Mouse (Mus musculus): ENCODE measurements around the gene Pacsin2. TPM values are rescaled to one million over a fixed set of nuclear protein-coding genes. Genes with fewer than 3 reads are reported as not detected.
A peak's percentile ranks its signal among the peaks of the same experiment; 100 is the strongest.
"Not testable (repeated sequence)": the region's sequence is repeated elsewhere in the genome, so short reads cannot be mapped to it uniquely, and the experiment has no call there.

The Pacsin2 gene
- total RNA-seq, 4 experiments from 2014 or later: 209 to 267 (median 247) TPM

DNA sequence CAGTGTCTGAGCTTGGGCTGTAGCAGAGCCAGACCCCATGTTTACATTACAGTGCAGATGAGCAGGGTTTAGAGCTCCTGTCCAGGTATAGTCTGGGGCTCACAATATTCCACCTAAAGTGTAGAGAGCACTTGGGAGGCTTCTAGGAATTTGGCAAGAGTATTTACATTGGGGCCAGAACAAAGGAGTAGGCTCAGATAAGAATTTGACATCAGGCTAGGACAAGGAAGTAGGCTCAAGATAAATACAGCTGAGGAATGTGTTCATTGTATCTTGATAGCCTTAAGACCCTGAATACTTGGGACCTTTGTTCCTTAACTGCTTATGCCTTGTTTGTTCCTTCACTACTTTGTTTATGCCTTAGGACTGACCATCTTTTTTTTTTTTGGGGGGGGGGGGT is 90.3 kb downstream of the Pacsin2 start:
- no peak for DNase-seq (ENCODE audit: low spot score)

DNA sequence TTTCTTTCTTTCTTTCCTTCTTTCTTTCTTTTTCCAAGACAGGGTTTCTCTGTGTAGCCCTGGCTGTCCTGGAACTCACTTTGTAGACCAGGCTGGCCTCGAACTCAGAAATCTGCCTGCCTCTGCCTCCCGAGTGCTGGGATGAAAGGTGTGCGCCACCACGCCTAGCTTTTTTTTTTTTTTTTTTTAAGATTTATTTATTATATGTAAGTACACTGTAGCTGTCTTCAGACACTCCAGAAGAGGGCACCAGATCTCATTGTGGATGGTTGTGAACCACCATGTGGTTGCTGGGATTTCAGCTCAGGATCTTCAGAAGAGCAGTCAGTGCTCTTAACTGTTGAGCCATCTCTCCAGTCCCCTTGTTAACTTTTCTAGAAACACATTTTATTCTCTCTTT is 95.7 kb downstream of the Pacsin2 start:
- DNase-seq (ENCODE audit: low spot score): not testable (repeated sequence)

DNA sequence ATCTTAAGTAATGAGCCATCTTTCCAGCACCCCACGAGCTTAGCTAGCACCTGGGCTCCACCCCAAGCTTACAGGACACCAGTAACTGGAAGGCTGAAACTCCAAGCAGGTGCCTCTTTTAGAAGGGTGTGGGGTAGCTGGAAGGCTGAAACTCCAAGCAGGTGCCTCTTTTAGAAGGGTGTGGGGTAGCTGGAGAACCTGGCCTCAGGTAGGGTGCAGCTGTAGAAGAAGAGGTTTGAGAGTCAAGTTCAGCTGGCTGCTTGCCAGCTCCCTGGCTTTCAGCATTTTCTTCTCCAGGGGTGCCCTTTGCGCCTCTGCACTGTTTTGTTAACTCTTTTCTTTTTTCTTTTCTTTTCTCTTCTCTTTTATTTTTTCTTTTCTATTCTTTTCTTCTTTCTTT is 96.1 kb downstream of the Pacsin2 start:
- no peak for DNase-seq (ENCODE audit: low spot score)

DNA sequence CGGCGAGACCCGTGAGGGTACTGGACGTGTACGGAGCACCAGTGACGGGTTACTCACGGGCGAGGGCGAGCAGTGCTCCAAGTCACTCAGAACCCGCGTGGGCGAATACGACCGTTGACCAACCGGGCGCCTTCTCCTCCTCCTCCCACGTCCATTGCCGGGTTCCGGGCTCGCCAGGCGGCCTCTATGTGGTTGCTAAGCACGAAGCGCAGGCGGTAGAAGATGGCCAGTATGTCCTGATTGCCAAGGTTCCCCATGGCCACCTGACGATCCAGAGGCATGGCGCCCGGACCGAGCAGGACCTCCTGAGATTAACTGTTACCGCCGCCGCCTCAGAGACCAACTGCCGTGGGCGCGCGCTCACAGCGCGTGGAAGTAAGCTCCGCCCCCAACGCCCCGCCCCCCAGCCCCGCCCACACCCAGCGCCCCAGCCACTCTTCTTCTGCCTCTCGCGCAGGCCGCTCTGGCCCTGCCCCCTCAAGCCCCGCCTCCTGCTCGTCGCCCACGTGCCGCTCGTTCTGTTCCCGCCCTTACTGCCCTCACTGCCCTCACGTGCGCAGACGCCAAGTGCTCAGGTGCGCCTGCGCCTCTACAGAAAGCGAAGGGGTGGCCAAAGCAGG is 97.4 kb downstream of the Pacsin2 start:
- peak; percentile 50 for DNase-seq (ENCODE audit: low spot score)

DNA sequence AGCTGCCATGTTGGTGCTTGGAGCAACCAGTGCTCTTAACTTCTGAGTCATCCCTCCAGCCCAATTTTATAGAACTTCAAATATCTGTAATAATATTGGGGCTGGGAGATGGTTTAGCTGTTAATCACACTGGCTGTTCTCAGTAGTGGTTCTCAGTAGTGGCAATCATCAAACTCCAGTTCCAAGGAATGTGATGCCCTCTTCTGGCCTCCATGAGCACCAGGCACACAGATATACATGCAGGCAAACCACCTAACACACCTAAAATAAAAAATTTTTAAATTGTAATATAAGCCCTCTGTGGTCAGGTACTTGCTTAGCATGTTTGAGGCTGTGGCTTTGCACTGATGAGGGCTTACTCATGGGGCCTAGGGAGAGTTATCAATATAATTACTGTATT is 98.7 kb downstream of the Pacsin2 start:
- no peak for DNase-seq (ENCODE audit: low spot score)

DNA sequence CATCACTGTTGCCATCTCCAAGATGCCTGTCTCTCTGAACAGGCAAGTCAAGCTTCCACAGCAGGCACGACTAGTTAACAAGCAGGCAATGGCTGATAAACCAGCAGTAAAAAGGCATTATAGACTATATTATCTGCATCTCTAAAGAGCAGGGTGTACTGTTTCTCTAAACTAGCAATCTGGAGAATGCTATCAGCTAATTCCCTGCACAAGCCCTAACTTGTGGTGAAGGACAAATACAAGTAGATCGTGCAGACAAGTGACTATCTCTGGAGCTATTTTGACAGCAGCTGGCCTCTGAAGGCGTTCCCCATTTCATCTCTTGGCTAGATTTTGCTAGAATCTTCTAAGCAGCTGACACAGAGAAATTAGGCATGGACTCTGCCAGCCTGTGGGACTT is 100.2 kb downstream of the Pacsin2 start:
- no peak for DNase-seq (ENCODE audit: low spot score)

DNA sequence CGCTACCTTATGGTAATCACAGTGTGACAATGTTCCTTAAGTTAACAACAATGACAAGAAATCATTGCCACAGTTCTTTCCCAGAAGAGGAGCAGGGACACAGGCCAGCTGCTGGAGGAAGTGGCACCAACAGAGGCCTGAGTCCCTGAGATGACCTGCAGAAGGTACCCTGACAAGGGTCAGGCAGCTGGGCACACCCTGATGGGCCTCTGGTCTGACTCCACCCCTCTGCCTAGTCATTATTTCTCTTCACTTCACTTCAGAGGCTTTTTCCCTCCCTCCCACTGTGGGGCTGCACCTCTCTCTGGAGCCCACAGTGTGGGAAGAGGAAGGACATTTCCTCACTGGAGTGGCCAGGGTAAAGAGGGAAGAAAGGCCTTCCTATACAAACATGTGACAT is 101.6 kb downstream of the Pacsin2 start:
- DNase-seq (ENCODE audit: low spot score): not testable (repeated sequence)

DNA sequence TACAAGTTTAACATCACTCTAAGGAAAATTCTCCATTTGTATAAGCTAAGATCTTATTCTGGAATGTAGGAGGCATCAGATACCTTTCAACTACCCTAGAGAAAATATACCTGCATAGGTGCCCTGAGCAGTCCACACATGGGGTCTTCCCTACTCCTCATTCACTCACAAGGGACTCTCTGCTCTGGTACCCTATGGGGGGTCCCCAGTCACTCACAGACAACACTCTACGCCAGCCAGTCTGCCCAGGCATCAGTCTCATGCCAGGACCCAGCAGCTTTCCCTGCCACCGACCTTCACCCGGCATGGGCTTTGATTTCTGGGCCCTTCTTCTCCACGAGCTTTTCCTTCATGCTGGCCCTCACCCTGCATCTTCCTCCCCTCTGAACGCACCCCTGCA is 103.5 kb downstream of the Pacsin2 start:
- DNase-seq (ENCODE audit: low spot score): not testable (repeated sequence)

DNA sequence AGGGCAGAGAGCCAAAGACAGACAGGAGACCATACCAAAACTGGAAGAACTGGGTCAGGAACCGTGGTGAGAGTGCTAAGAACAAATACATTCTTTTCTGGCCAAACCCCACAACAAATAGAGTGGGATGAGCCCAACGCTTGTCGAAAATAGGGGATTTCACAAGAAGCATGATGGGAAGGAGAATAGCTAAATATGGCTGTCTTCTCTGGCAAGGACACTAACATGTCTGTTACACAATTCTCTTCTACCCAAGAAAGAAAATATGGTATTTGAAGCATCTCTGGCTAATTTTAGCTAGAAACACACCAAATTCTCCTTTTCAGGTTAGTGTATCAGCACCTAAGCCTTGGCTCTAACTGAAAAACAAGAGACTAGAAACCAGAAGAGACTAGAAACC is 104.3 kb downstream of the Pacsin2 start:
- DNase-seq (ENCODE audit: low spot score): no peak

DNA sequence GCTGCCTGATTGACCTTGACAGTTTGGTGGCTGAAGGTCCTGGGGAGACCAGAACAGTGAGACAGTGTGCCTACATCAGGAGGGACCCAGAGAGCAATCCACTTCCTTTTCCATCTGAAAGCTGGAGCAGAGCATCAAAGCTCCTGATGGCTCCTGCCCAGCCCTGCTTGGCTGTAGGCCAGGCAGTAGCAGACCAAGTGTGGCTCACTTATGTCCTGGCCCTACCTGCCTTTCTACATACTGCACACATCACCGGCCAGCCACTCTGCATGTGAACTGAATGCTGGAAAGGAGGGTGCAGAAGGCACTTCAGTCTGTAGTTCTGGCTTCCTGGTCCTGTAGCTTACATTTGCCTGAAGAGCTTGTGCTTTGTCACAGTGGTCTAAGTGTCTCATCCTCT is 105.9 kb downstream of the Pacsin2 start:
- no peak for DNase-seq (ENCODE audit: low spot score)

DNA sequence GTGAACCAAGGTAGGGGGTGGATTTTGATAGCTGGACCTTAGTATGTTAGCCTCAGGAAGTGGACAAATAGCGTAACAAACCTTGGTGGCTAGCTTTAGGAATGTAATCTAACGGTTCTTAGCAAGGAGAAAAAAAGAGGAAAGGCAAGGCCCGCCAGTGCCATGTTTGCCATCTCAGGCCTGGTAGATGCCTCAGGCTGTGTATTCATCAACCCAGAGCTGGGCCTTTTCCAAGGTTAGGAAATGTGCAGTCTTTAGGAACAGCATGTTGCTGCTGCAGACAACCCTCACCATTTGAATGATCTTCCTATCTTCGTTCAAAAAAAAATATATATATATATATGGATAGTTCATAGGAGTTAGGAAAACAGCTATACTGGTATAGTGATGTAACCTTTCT is 112.9 kb downstream of the Pacsin2 start:
- DNase-seq (ENCODE audit: low spot score): no peak

DNA sequence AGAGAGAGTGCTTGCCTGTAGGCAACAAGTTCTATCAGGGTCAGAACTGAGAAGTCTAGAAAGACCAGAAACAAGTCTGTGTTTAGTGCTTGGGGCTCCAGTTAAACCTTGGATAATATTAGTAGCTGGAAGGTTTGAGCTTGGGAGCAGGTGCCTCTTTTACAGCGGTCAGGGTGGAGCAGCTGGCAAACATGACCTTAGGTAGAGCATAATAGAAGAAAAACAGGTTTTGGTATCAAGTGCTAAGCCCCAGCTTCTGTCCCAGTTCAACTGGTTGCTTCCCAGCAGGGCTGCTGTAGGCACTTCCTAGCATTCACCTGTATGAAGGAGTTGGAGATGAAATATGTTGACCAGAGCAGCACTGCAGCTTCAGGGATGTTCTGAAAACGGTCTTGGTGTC is 113.5 kb downstream of the Pacsin2 start:
- no peak for DNase-seq (ENCODE audit: low spot score)

DNA sequence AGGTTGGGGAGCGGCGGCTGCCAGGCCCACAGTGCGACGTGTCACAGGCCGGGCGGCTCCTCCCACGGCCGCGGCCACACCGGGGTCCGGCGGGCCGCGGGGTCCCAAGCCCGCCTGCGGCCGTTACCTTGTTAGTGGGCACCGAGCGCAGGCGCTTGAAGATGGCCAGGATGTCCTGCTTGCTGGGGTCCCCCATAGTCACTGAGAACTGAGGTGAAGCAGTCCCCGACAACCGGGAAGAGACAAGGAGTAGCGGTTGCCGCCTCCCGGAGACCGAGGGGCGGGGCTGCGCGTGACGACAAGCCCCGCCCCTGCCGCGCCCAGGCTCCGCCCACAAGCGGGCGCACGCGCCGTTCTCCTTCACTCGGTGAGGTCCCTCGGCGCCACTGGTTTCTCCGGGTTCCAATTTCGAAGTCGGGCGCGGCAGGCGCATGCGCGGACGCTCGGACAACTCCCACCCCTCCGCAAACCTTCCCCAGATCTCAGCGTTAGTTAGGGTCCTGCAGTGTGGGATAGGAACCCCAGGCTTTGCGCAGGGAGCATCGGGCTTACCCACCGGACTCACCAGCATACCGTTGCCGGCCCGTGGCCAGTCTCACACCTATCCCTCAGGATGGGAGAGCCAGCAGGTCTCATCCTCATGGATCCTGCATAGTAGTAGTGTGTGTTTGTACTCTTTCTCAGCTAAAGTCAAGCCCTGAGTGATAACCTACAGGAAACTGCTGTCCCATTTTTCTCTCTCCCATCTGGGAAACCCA is 114.3 kb downstream of the Pacsin2 start, which contains the start of gene Arfgap3:
TSS of gene Arfgap3 (minus strand) at position 294 of the 758 bp plus-strand sequence.
- peak; percentile 91 for DNase-seq (ENCODE audit: low spot score)

DNA sequence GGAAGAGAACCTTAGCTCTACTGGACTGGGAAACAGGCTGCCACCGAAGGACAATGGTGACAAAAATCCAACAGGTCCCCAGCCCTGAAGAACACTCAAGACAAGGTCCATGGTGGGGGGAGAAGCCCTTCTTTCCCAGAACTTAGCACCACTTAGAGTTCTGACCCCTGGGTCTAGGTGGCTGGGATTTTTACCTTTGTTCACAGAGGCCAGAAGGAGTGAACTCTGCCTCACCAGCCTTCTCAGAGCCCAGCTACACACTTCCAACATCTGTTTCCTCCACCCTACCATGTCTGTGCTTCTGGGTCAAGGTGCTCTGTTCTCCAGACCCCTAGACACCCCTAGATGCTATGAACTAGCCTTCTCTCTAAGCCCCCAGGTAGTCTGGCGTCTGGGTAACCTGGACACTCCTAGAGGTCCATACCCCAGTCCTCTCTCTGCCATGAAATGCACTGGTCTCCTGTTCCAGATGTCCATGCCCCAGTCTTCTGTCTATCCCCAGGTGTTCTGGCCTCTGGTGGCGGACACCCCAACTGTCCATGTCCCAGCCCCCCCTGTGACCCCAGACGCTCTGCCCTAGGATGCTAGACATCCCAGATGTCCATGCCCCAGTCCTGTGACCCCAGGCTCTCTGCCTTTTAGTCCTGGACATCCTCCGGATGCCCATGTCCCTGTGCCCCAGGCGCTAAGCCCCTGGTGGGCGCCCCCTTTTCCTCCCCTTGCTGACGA is 115.0 kb downstream of the Pacsin2 start:
- DNase-seq (ENCODE audit: low spot score): no peak

DNA sequence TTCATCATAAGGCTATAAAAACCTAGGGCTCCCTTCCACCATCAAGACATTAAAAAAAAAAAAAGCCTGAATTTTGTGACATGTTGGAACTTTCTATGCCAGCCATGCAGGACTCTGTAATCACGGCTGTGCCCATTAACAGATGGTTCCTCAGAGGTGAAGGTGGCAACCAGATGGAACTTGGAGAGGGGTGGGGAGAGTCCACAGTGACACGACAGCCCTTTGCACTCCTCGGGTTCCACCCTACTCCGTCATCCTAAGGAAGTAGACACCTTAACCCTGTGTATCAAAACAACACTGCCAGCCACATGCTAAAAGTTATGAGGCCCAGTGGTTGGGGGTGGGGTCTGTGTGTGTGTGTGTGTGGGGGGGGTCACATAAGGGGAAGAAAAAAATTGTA is 115.7 kb downstream of the Pacsin2 start:
- no peak for DNase-seq (ENCODE audit: low spot score)

DNA sequence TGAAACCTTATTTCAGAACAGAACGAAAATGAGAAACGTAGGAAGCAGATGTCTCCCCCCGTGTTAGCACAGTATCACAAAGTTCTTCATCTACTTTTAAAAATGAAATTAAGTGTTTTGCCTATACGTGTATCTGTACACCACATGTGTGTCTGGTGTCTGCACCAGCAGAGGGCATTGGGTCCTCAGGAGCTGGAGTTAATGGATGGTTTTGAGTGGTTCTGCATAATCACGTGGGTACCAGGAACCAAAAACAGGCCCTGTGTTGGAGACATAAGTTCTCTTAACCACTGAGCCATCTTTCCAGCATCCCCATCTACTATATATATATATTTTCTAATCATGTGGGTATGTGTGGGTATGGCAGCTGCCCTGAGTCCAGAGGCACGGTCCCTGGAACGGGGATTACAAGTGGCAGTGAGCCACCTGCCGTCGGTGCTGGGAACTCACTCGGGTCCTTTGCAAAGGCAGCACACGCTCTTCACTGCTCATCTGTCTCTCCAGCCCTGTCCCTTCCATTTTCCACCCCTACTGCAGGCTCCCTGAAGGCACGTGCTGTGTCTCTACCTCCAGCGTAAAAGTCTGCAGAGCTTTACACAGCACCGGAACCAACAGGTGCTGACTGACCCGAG is 118.4 kb downstream of the Pacsin2 start:
- no peak for DNase-seq (ENCODE audit: low spot score)

DNA sequence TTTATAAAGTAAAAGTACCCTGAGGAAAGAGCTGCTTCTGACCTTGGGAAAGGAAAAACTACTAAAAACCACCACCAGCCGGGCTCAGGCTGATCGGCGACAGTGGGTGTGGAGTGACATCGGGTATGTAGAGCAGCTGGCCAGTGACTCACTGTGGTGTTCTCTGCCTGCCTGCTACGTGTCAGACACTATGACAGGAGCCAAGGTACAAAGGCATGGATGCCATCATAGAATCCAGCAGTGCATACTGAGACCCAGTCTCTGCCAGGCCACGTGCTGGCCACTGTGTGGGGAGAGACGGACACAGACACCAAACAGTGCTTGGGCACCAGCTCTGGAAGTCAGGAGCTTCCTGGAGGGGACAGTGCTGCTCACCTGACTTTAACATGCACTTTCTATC is 119.5 kb downstream of the Pacsin2 start:
- peak; percentile 56 for DNase-seq (ENCODE audit: low spot score)

DNA sequence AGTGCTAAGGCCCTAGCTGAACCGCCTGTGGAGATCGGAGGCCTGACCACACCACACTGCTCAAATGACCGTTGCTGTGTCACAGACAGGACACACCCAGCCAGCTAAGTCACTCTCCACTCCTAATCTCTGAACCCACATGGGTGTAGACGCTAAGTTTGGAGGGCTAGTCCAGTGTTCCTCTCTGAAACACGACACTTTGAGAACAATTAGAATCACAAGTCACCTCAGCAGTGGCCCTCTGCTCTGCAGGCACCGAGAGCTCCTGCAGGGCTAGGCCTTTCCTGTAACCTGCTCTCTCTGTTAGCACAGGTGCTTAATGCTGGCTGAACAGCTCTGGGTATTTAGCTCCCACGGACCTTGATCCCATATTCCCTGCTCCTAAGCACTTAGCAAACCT is 120.2 kb downstream of the Pacsin2 start:
- peak; percentile 32 for DNase-seq (ENCODE audit: low spot score)

DNA sequence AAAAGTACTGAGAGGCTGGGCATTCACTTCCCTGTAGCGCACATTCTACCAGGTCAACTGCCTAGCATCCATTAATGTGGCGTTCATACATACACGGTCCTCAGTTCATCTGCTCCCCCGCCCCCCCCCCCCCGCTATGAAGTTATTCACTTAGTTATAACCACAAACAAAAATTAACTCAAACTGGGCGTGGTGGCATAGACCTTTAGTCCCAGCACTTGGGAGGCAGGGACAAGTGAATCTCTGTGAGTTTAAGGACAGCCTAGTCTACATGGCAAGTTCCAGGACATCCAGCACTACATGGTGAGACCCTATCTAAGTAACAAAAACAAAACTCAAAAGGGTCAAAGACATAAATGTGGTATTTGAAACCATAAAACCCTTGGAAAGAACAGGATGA is 125.5 kb downstream of the Pacsin2 start:
- DNase-seq (ENCODE audit: low spot score): no peak

DNA sequence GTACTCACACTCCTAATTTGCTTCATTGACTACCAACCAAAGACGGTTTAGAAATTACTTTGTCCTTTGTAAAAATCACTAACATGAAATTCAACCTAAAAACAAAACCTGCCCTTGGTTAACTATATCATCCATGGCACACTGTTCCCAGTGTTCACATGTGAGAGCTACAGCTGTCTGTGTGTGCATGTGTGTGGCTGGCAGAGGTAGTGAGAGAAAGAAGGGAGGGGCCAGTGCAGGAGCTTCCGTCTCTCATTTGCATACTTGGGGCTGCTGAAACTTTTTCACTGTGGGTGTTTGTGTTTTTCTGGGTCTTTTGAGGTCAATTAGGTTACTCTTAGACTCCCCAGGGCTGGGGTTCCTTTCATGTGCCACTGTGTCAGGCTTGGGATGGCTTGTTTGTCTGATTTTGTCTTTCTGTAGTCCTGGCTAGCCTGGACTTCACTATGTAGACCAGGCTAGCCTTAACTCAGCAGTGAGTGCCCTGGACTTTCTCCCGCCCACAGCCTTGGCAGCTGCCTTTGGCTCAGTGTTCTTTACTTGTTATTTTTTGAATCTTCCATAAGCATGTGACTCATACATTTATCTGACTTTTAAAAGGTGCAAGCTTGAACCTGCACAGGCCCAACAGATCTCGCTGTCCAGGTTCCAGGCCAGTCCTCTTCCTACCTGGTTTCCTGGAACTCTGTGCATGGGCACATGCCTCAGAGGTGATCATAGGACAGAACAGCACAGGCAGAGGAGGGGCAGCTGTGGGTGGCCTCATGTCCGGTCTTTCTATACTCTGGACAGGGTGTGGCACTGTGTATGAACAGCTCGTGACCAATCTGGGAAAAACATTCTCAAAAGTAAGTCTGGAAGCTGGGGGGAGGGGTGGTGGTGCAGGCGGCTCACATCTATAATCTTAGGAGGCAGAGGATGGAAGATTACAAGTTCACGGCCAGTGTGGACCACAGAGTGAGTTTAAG is 126.2 kb downstream of the Pacsin2 start:
- no peak for DNase-seq (ENCODE audit: low spot score)

DNA sequence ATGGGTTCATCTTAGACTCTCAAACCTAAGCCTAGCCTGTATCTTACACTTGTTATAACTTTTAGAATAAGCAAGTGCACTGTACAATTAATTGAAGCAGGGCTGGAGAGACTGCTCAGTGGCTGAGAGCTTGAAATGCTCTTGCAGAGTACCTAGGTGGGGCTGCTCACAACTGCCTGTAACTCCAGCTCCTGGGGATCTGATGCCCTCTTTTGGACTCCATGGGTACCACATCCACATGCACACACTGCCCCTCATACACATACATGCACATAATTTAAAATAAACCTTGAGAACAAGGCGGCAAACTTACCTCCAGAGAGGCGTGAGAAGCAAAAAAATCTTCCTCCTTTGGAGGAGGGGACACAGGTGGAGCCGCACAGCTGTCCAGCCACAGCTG is 132.0 kb downstream of the Pacsin2 start:
- DNase-seq (ENCODE audit: low spot score): no peak
